Mouse (Mus musculus) limb, embryonic 12.5 days (tissue): Measurements from ENCODE around the gene Gm11032. TPM values are rescaled to one million over a fixed set of nuclear protein-coding genes. Genes with fewer than 3 reads are reported as not detected.
"Not testable (repeated sequence)": the region's sequence is repeated elsewhere in the genome, so short reads cannot be mapped to it uniquely, and the experiment has no call there.

Source experiments
- ATAC-seq: fragments of 200-750 bp; cut with Nextera tagmentation; 2 replicates; pipeline ENCODE4 v1.8.0; 2017; ENCODE audit warnings: low read depth, moderate TSS enrichment; ENCODE audit not compliant: insufficient number of reproducible peaks, insufficient read depth, low FRiP score, low TSS enrichment
- H3K27ac ChIP-seq: fragments of 300-500 bp; sonication (generic); 2 replicates; pipeline ENCODE4 v1.5.1; 2016; ENCODE audit warnings: mild to moderate bottlenecking, moderate library complexity
- H3K27me3 ChIP-seq: fragments of 300-500 bp; sonication (generic); 2 replicates; pipeline ENCODE4 v1.6.1; 2016; ENCODE audit warnings: mild to moderate bottlenecking, moderate library complexity
- H3K36me3 ChIP-seq: fragments of 300-500 bp; sonication (generic); 2 replicates; pipeline ENCODE4 v1.6.1; 2016; ENCODE audit warnings: mild to moderate bottlenecking, moderate library complexity
- H3K4me1 ChIP-seq: fragments of 300-500 bp; sonication (generic); replicated peaks from 2 replicates; pipeline ENCODE4 v1.6.1; 2016
- H3K4me2 ChIP-seq: fragments of 300-500 bp; sonication (generic); 2 replicates; pipeline ENCODE4 v1.6.1; 2016; ENCODE audit warnings: mild to moderate bottlenecking, moderate library complexity
- H3K4me3 ChIP-seq: fragments of 300-500 bp; sonication (generic); replicated peaks from 2 replicates; pipeline ENCODE4 v1.5.1; 2016; ENCODE audit warnings: mild to moderate bottlenecking
- H3K9ac ChIP-seq: fragments of 300-500 bp; sonication (generic); replicated peaks from 2 replicates; pipeline ENCODE4 v1.6.1; 2016; ENCODE audit warnings: mild to moderate bottlenecking, moderate library complexity
- H3K9me3 ChIP-seq: fragments of 300-500 bp; sonication (generic); 2 replicates; pipeline ENCODE4 v1.6.1; 2016; ENCODE audit warnings: mild to moderate bottlenecking, moderate library complexity
- WGBS: fragments of 180-500 bp; shearing (Covaris S2); methylation state at CpG from one replicate; pipeline ENCODE4 v1.1.7; 2016; 5-methylcytosine and 5-hydroxymethylcytosine counted together
- polyA plus RNA-seq: library from polyadenylated mRNA; unstranded; fragments of >200 nt; fragmentation: Nextera tagmentation; extraction: Ambion mirVana; gene quantifications from 2 replicates; pipeline ENCODE4 v1.2.1, GENCODE M21; 2016

Gm11032 gene
- polyA plus RNA-seq = not detected in 2 replicates

DNA sequence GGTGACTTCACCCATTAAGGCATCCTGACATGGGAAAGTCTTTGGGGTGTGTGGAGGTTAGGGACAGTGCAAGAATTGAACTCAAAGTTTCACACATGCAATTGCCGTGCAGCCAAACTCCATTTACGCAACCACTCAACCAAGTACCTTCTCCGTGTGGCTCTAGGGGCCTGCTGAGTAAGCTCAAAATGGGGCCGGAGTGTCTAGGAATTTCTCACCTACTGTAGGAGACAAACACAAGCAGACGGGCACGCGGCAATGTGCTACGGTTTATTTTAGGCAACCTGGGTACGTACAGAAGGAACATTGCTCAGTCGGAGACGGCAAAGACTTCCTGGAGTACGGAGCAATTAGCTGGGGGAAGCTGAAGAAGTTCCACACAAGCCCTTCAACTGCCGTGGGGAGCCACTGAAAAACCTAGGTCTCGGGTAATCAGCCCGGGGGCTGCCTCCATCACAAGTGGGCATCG lies at the start of gene Gm11032:
Gene Gm11032 (plus strand): TSS at position 51 of the 469 bp plus-strand sequence.
- H3K4me2 ChIP-seq = no peak within 1 kb of the TSS
- H3K36me3 ChIP-seq = no peaks in the 10 kb centered on the region
- H3K9ac ChIP-seq = no peak within 1 kb of the TSS
- H3K27me3 ChIP-seq = no peaks in the 10 kb centered on the region
- no peak for ATAC-seq
- H3K4me3 ChIP-seq = no peak within 1 kb of the TSS
- 79% methylated on average over 16 of the region's 16 CpGs for WGBS
- H3K9me3 ChIP-seq = no peaks in the 10 kb centered on the region
- H3K4me1 ChIP-seq = no peaks in the 10 kb centered on the region
- no peak within 1 kb of the TSS for H3K27ac ChIP-seq

DNA sequence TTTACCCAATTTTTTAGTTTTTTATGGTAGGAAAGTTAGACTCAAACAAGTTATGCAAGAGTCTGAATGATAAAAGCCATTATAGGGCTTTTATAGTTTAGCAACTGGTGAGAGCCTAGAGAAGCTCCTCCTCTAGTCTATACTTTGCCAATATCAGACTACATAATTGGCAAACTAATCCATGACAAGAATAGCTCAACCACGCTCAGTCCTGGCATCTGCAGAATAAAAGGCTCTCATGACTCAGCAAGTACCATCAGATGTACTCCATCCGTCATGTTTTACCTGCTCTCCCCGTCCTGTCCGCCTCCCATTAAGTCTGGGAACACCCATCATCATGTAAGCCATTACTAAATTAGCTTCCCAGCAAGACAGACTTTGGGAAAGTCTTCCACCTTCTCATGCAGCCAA lies 48.4 kb upstream of the Gm11032 start:
- 0 out of 2 replicates have a peak, but pooled peaks cover 3% of the 10 kb centered on the region for H3K36me3 ChIP-seq
- H3K27ac ChIP-seq = no peak overlapping the region
- no peak for ATAC-seq
- H3K4me3 ChIP-seq = no peak overlapping the region
- H3K9ac ChIP-seq = no peak overlapping the region
- H3K4me1 ChIP-seq = peaks cover 11% of the 10 kb centered on the region
- H3K27me3 ChIP-seq = no peaks in the 10 kb centered on the region
- 84% methylated on average over 4 of the region's 4 CpGs for WGBS
- no peaks in the 10 kb centered on the region for H3K9me3 ChIP-seq
- no peak overlapping the region for H3K4me2 ChIP-seq

DNA sequence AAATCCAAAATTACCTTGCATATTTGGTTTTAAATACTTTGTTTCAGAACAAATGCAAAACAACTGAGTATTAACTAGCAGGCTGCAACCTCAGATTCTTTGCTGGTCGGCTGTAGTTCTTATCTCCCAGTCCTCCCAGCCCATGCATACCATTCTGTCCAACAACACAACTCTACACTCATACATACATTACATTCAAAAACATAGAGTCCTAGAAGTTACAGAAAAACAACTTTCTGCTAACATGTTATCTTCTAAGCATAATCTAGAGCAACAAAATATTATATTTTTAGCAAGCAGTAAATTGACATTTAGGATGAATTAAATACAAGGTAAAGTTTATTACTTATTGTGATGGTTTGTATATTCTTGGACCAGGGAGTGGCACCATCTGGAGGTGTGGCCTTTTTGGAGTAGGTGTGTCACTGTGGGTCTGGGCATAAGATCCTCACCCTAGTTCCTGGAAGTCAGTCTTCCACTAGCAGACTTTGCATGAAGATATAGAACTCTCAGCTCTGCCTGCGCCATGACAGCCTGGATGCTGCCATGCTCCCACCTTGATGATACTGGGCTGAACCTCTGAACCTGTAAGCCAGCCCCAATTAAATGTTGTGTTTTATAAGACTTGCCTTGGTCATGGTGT lies 43.7 kb upstream of the Gm11032 start:
- not testable (repeated sequence) for H3K36me3 ChIP-seq, H3K27ac ChIP-seq, H3K4me2 ChIP-seq, ATAC-seq, H3K9me3 ChIP-seq, H3K4me3 ChIP-seq, H3K27me3 ChIP-seq, H3K9ac ChIP-seq
- peaks cover 15% of the 10 kb centered on the region for H3K4me1 ChIP-seq
- WGBS = 91% methylated on average over 2 of the region's 2 CpGs

DNA sequence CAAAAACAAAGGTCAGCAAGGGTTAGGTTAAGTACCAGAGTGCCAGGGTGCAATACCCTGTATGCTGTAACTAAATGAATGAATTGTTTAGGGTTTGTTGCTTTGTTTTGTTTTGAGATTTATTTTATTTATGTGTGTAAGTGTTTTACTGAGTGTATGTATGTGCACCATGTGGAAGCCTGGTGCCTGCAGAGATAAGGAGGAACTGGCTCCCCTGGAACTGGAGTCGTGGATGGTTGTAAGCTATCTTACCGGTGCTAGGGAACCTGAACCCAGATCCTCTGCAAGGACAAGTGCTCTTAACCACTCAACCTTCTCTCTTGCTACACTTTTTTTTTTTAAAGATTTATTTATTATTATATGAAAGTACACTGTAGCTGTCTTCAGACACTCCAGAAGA lies 42.8 kb upstream of the Gm11032 start:
- Histone ChIP-seq H3K4me1 (peaks cover 11% of the 10 kb centered on the region), H3K36me3 (no peaks in the 10 kb centered on the region), H3K4me3 (no peak overlapping the region), H3K27me3 (no peaks in the 10 kb centered on the region), H3K9me3 (no peaks in the 10 kb centered on the region), H3K9ac (no peak overlapping the region), H3K27ac (no peak overlapping the region), H3K4me2 (no peak overlapping the region)
- WGBS = 88% methylated on average over 2 of the region's 2 CpGs
- no peak for ATAC-seq

- no peaks in the 10 kb centered on the region for H3K9me3 ChIP-seq
- WGBS = 89% methylated on average over 2 of the region's 2 CpGs
- H3K36me3 ChIP-seq = no peaks in the 10 kb centered on the region
- no peaks in the 10 kb centered on the region for H3K27me3 ChIP-seq
- no peak overlapping the region for H3K9ac ChIP-seq
- H3K4me3 ChIP-seq = no peak overlapping the region
- no peak for ATAC-seq
- H3K27ac ChIP-seq = no peak overlapping the region
- no peak overlapping the region for H3K4me2 ChIP-seq
- peaks cover 11% of the 10 kb centered on the region for H3K4me1 ChIP-seq
Observed at GRCm38 (mm10) chr11:4578682-4579081, 41.2 kb upstream of the Gm11032 start.

GRCm38 (mm10) chr11:4591811-4592210 lies 28.1 kb upstream of the Gm11032 start:
- ATAC-seq = no peak
- no peak overlapping the region for H3K27ac ChIP-seq
- no peaks in the 10 kb centered on the region for H3K9me3 ChIP-seq
- no peak overlapping the region for H3K4me2 ChIP-seq
- no peak overlapping the region for H3K4me3 ChIP-seq
- H3K9ac ChIP-seq = no peak overlapping the region
- WGBS = 85% methylated on average over 4 of the region's 4 CpGs
- H3K36me3 ChIP-seq = 0 out of 2 replicates have a peak, but pooled peaks cover 8% of the 10 kb centered on the region
- peaks cover 14% of the 10 kb centered on the region for H3K4me1 ChIP-seq
- H3K27me3 ChIP-seq = no peaks in the 10 kb centered on the region

GRCm38 (mm10) chr11:4593491-4593848 lies 26.4 kb upstream of the Gm11032 start:
- Histone ChIP-seq H3K36me3 (0 out of 2 replicates have a peak, but pooled peaks cover 3% of the 10 kb centered on the region), H3K4me2 (peak overlapping the region; percentile 62), H3K4me3 (peak overlapping the region; percentile 95), H3K27ac (no peak overlapping the region), H3K4me1 (peaks cover 14% of the 10 kb centered on the region), H3K27me3 (no peaks in the 10 kb centered on the region), H3K9me3 (no peaks in the 10 kb centered on the region), H3K9ac (peak overlapping the region; percentile 37)
- WGBS = 40% methylated on average over 5 of the region's 5 CpGs
- no peak for ATAC-seq

DNA sequence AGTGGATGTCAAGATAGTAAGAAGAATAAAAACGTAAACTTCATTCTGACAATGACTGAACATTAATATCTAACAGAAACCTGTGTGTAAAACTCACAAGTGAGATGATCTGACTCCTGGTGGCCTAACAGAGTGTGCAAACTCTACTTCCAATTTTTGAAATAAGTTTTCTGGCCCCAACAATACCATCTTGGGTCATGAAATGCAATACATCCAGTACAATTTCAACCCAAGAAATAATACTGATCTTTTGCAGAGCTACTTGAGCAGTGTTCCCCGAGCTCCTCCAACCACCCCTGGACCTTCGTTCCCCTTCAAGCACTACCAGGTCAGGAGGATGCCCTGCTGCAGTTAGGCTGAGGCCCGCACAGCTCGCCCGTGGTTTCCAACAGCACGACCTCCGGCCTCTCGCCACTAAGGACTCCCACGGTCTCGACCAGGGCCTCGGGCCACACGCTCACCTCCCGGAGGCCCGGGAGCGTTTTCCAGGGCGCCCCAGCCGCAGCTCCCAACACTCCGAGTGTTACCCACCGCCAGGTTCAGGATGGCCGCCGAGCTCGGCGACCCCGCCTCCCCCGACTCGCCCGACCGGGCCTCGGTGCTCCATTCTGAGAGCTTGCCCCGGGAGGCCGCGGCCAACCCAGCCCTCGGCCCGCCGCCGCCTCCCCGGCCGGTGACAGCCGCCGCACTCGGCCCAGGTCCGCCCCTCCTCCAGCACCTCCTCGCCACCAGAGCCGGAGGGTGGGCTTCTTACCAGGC lies 25.8 kb upstream of the Gm11032 start:
- Histone ChIP-seq H3K9ac (peak overlapping the region; percentile 94), H3K27ac (peak overlapping the region; percentile 94)
- ATAC-seq = peak; percentile 85

GRCm38 (mm10) chr11:4594608-4595500 lies 25.0 kb upstream of the Gm11032 start, which contains the start of gene Mtmr3:
TSS of gene Mtmr3 (minus strand) at chr11:4594863.
- peak; percentile 94 for ATAC-seq
- WGBS = 4% methylated on average over 53 of the region's 53 CpGs
- no peaks in the 10 kb centered on the region for H3K36me3 ChIP-seq

More for the DNA sequence above, 25.8 kb upstream of the Gm11032 start:
- Histone ChIP-seq H3K4me1 (peaks cover 14% of the 10 kb centered on the region), H3K36me3 (no peaks in the 10 kb centered on the region), H3K27me3 (no peaks in the 10 kb centered on the region), H3K4me3 (peak overlapping the region; percentile 95), H3K4me2 (peak overlapping the region; percentile 62), H3K9me3 (no peaks in the 10 kb centered on the region)
- WGBS = under 1% methylated on average over 45 of the region's 45 CpGs

DNA sequence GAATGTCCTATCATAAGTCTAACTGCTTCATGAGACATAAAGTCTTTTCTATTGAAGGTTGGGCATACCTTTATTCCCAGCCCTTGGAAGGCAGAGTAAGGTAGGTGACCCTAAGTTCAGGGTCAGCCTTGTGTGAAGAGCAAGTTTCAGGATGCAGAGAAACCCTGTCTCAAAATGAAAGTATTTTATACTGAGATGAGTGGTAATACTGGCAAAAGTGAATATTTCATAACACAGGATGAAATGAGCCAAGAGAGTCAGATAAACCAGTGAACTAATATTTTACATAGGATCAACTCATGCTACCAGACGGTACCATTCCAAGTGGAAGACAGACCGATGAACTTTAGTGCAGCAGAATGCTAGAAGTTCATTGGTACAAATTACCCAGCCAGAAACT lies 21.5 kb upstream of the Gm11032 start:
- Histone ChIP-seq H3K27ac (no peak overlapping the region), H3K9ac (no peak overlapping the region), H3K4me3 (no peak overlapping the region), H3K27me3 (no peaks in the 10 kb centered on the region), H3K4me1 (peaks cover 18% of the 10 kb centered on the region), H3K36me3 (no peaks in the 10 kb centered on the region), H3K4me2 (no peak overlapping the region), H3K9me3 (no peaks in the 10 kb centered on the region)
- no peak for ATAC-seq
- WGBS = 92% methylated on average over 2 of the region's 2 CpGs

More at GRCm38 (mm10) chr11:4594608-4595500, 25.0 kb upstream of the Gm11032 start, which contains the start of gene Mtmr3:
- Histone ChIP-seq H3K4me3 (peak within 1 kb of the TSS; percentile 95), H3K9ac (peak within 1 kb of the TSS; percentile 94), H3K27me3 (no peaks in the 10 kb centered on the region), H3K27ac (peak within 1 kb of the TSS; percentile 94), H3K9me3 (no peaks in the 10 kb centered on the region), H3K4me1 (peaks cover 14% of the 10 kb centered on the region), H3K4me2 (peak within 1 kb of the TSS; percentile 62)

DNA sequence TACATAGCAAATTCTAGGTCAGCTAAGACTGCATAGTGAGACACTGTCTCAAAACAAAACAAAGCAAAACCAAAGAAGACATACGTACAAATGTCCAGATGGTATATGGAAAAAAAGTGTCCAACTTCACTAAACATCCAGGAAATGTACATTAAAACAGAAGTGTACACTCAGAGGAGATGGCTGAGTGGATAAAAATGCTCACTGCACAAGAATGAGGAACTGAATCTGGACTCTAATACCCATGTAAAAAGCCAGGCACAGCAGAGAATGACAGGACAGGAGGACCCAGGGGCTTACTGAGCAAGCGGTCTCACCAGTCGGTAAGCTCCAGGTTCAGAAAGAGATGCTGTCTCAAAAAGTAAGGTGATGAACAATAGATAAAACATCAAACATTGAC lies 20.0 kb upstream of the Gm11032 start:
- H3K36me3 ChIP-seq = no peaks in the 10 kb centered on the region
- H3K9me3 ChIP-seq = no peaks in the 10 kb centered on the region
- H3K4me1 ChIP-seq = peaks cover 26% of the 10 kb centered on the region
- no peaks in the 10 kb centered on the region for H3K27me3 ChIP-seq
- 88% methylated on average over 3 of the region's 3 CpGs for WGBS
- no peak overlapping the region for H3K4me3 ChIP-seq
- no peak overlapping the region for H3K27ac ChIP-seq
- H3K9ac ChIP-seq = no peak overlapping the region
- ATAC-seq = no peak
- H3K4me2 ChIP-seq = no peak overlapping the region
